Mouse (Mus musculus) cerebellum, adult 9-11 months (tissue): ENCODE measurements around the gene Olfr648.

Experiments used
- DNase-seq: peaks from one replicate; pipeline ENCODE4 v3.0.0; 2022

Gene Olfr648

DNA sequence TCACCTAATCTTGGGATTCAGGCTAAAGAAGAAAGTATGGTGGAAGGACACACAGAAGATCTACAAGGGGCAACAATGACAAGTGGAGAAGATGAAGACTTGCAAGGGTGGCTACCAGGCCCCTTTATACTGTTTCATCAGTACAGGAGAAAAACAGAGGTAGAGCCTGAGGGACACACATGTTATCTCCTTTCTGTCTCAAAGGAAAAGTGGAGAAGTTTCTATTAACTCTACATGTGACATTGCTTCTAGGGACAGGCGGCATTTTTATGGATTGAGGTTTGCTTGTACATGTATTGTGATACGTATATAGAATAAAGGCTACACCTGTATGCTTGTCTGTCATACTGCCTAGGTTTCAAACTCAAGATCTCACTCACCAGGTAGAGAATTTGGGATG is at the start of gene Olfr648:
Gene Olfr648 (minus strand): TSS at position 101 of the 400 bp plus-strand sequence.
- DNase-seq: no peak

DNA sequence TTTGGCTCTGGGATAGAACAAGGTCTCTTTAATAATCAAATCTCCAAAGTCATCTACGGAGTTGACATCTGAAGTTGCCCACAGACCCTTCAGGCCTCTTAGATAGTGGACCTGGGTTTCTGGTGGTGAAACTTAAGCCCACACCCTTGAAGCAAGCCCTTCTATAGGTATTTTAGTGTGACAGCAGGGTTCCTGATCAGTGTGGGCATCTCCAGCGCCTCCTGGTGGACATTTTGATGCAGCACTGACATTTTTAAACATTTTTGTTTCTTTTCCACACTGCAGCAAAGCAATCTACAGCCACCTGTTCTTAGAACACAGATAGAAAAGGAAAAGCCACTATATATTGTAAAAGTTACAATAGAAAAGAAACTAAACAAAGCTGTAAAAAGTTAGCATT is 48.0 kb upstream of the Olfr648 start:
- DNase-seq: no peak

DNA sequence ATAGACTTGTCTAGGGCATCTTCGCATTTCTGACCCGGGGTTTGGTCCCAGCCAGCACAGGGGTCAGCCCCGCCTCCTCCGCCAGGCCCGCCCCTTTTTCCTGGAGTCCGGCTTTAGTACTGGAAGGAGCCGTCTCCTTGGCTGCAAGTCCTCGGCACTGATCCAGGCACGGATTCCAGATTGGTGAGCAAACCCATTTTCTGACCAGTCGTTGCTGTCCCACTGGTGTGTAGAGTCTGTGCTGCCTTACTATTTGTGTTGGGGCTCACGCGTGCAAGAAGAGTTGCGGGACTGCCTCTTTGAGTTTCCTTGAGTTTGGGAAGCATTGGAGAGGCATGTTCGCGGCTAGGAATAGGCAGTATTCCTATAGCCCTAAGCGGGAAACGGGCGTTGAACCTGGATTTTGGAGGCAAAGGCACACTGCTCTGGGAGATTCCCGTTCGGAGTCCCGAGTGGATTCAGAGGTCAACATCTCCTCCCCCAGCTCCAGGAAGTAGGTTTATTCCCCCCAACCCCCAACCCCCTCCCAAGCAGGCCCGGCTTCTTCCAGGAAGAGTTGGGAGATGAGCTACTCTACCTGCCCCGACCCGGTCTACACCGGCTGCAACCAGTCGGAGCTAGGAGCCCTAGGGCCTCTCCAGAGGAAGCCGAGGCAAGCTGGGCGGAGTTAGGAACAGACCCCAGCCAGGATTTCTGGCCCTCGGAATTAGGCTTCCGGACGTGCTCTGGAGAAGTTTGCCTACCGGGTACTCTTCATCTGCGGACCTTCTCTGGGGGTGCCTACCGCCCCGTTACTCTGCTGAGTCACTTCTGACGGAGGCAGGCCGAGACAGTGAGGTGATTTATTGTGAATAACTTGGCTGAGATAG is 35.7 kb upstream of the Olfr648 start, which contains the start of gene Trim6:
Gene Trim6 (plus strand): TSS at position 93 of the 869 bp plus-strand sequence.
- peak; percentile 1 for DNase-seq

DNA sequence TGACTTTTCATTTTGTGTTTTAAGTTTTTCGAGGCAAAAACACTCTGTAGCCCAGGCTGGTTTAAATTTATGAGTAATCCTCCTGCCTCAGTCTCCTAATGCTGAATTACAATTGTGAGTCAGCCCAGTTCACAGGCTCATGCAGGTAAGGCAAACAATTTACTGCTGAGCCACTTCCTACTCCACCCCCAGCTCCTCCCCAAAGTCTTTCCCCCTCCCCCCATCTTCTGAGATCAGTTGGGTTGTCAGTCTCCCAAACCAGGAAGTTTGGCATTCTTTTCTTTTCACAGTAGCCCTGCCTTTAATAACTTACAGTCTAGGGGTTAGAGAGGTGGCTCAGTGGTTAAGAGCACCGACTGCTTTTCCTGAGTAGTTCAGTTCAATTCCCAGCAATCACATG is 34.7 kb upstream of the Olfr648 start:
- DNase-seq: no peak

DNA sequence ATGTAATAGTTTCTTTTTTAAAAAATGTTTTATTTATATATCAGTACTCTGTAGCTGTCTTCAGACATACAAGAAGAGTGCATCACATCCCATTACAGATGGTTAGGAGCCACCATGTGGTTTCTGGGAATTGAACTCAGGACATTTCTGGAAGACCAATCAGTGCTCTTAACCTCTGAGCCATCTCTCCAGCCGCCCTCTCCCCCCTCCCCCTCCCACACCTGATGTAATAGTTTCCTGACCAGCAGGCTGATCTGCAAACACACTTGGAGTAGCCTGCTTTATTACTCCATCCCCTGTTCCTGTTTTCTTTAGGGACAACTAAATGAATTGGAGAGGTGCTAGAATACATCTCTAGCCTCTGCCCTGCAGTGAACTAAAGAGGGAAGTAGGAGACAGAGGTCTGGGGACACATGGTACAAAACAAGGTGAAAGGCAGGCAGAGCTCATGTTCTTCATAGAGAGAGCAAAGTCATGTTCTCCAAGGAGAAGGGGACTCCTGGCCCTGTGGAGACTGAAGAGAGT is 32.9 kb upstream of the Olfr648 start:
- DNase-seq: no peak

DNA sequence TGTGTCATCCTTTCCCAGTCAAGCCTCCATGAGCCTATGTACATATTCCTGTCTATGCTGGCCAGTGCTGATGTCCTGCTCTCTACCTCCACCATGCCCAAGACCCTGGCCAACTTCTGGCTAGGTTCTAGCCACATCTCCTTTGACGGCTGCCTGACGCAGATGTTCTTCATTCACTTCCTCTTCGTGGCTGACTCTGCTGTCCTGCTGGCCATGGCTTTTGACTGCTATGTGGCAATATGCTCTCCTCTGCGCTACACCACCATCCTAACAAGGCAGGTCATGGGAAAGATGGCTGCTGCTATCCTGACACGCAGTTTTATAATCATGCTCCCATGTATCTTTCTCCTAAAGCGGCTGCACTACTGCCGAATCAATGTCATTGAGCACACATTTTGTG is 23.0 kb upstream of the Olfr648 start:
- DNase-seq: no peak

DNA sequence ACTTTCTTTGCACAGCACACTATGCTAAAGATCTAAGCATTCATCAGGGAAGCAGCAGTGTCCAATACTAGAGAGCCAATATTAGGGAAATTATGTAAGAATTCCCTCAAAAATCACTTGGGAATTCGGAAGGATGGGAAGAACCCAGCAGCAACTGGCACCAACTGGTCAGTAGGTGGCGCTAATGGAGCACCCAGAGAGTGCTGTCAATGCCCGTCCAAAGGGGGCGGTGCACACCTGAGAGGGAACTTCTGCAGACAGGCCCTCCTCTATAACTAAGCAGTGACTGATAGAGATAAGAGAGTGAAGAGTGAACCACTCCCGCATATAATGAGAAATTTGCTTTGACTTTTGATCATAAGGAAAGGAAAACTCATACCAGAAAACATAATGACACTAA is 16.6 kb upstream of the Olfr648 start:
- no peak for DNase-seq

DNA sequence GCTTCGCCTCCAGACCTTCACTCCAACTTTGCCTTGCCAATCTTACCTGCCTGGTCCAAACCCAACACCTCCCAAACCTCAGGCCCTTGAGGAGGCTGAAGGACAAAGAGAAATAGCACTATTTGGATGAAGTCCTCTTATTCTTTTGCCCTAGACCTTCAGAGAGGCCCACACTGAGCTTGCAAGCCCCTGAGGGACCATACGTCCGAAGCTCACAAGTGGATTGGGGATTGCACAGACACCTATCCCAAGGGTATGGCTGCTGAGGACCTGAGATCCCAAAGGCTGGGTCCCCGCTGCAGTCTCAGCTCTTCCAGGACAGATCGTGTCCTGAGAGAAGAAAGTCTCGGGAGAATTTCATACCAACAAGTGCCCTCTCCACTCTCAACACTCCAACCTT is 12.7 kb upstream of the Olfr648 start, which contains the start of gene Olfr649:
Gene Olfr649 (minus strand): TSS at position 101 of the 400 bp plus-strand sequence.
- DNase-seq: no peak

DNA sequence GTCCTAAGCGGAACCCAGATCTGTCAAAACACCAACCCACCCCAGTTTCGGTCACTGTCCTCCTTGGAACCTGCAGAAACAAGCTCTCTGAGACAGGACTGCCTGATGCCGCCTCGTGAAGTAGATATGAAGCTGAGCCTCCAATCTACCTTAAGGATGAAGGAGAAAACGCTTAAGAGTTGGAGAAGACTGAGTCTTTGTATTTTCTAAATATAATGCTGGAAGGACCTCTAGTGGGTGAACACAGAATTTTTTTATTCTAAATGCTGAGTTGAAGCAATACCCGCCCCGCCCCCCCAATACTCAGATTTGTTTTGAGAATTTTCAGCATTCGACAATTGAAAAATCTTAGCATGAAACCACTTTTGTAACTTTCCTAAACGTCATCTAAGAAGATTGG is 8.1 kb upstream of the Olfr648 start:
- DNase-seq: no peak

DNA sequence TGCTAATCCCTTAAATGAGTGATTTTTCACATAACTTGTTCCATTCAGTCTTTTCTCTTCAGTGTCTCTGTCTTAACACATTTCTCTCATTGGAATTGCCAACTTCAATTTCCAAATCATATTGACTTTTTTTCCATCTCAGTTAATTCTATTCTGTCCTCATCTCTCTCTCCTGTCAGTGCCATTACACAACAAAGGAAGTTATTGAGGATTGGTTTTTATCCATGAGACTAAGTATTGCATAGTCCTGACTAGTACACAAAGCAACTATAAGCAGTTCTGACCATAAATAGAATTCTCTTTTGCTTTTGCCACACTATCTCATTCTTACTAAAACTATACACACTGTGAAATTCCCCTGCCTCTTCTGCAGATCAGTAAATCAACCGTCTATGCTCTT is 4.1 kb downstream of the Olfr648 start:
- no peak for DNase-seq

DNA sequence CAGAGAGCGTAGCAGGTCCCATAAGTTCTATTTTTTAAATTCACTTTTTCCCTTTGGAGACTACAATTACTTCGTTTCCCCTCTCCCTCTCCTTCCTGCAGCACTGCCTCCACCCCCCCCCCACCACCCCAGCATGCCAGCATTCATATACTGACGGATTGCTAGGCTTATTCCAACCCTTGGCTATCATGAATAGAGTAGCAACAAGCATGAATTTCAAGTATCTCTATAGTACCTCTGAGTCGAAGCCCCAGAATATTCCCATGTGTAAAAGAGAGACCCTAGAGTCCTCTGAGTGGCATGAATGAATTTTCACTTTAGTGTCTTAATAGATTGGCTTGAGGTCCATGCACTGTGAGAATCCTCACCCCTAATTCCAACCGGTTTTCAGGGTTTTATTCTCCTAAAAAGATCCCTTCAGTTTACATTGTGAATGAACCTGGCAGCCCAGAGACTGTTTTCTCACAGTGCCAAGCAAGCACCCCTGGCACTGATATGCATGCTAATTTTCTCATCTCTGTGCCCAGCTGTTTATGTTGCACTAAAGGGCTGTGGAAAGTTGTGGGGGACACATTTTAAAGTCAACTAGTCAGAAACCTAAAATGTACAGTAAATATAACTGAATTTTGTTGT is 4.7 kb downstream of the Olfr648 start:
- DNase-seq: no peak

DNA sequence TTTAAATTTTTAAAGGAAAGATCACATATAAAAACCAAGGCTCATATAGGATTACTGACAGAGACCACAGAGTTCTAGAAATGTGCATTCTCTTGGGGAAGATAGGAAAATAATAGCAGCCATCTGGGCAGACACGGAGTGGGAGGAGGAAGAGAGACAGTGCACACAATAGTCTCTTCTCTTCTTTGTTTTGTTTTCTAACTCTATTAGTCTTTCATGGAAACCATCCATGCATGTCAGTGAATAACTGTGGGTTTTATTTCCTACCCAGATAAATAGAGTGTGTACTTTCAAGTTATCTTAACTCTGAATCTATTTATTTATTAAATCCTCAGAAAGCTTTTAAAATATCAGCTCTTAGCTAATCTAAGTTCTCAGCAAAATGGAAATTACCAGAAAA is 8.1 kb downstream of the Olfr648 start:
- DNase-seq: no peak

DNA sequence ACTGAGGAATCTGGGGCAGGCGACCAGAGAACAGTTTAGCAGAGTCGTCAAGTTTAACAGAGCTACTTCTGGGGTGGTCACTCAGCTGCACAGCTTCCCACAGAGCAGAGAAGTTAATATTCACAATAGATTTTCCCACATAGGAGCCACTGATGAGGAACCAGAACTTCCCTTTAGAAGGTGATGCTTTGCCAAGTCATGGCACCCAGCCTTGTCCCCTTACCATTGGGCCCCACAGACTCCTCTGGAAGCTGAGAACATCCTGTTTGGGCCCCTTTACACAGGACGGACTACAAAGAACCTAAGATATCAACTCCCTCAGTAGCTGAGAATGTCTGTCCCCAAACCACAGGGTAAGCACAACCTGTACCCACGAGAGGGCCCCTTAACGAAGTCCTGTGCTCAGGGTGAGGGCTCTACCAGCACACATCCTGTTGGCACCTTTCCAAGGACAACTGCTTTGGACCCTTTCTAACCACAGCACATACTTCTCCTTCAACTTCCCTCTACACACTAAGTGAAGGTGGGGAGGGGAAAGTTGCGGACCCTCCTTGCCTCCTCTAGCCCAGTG is 13.5 kb downstream of the Olfr648 start:
- DNase-seq: no peak

DNA sequence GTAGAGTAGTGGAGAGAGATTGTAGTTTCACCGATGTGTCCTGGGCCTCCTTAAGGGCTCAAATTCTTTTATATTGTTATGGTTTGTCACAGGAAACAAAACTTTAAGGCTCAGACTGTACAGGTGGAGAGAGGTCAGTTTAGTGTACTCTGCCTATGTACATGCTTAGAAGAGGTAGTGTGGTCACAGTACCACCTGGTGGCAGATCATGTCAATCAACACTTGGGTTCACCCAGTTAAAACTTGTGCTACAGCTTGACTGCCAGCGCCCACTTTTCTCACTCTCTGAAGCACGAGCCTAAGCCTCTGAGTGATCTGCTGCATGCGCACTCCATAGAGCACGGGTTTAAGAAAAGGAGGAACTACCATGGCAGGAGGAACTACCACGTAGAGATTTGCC is 16.1 kb downstream of the Olfr648 start:
- no peak for DNase-seq

DNA sequence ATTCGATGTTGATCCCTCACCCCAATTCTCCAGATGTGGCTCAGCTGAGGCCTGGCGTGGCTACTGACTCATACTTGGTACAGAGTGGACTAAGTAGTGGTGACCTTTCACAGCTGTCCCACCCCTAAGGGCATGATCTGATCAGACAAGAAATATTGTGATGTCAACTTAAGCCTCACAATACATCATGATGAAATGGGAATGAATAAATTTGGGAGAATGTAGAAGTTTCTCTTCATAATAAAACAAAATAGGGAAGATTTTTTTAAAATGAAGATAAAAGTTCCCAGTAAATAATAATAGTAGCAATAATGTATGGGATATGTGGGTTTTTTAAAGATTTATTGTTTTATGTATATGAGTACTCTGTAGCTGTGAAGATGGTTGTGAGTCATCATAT is 32.7 kb downstream of the Olfr648 start, which contains the start of gene Ubqlnl:
Gene Ubqlnl (minus strand): TSS at position 101 of the 400 bp plus-strand sequence.
- no peak for DNase-seq

DNA sequence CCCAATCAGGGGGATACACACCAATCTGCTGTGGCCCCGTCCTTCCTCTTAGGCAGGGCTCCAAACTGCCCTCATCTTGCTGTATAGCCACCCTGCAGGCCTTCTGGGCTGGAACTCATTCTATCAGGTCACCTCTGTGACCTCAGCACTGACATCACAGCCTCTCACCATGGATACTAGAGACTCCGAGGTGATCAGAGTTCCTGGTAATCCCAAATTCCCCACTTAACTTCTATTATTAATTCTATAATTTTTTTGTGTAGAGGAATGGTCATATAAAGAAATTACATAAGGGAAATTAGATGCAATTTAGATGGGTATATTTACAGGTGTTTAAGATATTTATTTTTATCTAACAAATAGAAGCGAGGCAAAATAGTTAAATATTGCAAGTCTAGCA is 40.0 kb downstream of the Olfr648 start, which contains the start of gene Ubqln3:
Gene Ubqln3 (minus strand): TSS at position 101 of the 400 bp plus-strand sequence.
- no peak for DNase-seq

DNA sequence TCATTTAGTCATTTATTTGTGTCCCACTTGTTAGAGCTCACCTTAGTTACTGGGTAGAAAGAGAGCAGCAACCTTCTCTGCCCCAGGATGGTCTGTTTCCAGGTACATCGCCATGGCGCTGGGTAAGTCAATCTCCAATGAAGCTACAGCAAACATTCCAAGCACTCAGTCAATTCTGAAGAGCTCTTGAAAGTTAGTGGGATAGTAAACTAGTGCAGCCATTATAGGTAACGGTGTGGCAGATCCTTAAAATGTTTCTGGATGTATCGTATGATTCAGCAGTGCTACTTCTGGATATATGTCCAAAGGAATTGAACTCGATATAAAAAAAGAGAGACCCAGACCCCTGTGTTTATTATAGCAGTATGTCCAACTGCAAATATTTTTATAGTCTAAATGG is 45.9 kb downstream of the Olfr648 start, which contains the start of gene Olfr643:
Gene Olfr643 (minus strand): TSS at position 101 of the 400 bp plus-strand sequence.
- DNase-seq: no peak

DNA sequence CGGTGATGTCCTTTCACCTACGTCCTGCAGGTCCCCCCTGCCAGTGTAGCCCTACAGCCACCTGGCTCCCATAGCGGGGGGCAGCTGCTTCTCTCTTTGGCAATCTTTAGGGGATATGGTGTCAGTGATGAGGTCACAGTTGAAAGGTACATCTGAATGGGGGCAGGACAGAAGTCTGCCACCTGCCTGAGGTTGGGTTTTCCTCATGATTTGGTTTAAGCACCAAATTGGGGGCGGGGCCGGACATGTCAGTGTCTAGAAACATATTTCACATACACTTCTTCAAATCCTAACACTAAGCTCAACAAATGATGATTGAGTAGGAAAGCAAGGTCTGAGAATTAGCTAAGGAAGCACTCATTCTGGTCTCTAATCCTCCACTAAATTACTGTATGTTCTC is 53.5 kb downstream of the Olfr648 start, which contains the start of gene Ubqln5:
Gene Ubqln5 (minus strand): TSS at position 101 of the 400 bp plus-strand sequence.
- no peak for DNase-seq
